Mouse (Mus musculus): Measurements from ENCODE around the gene Bend5. TPM values are rescaled to one million over a fixed set of nuclear protein-coding genes. Genes with fewer than 3 reads are reported as not detected.

Gene Bend5
- polyA plus RNA-seq, 1 experiment from 2014 or later: 46.6 TPM

DNA sequence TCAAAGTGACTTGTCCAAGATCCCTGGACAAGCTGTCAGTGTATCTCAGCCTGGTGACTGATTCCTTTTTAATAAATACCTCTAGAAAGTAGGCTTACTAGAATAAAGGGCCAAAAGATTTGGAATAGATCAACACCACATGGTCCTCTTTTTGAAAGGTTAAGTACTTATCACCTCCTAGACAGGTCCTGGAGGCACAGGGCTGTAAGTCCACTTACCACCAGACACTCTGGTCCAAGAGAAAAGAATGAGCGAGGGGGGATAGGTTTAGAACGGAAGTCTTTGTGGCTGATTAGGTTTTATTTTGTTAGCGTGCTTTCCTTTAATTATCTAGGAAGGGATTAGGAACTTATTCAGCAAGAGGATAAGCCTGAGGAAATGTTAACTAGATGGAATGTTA lies 1.7 kb downstream of the Bend5 start:
- Histone ChIP-seq H3K36me3 (peaks cover 8% of the 10 kb centered on the region), H3K4me2 (peak overlapping the region; percentile 69), H3K27me3 (no peaks in the 10 kb centered on the region), H3K9me3 (no peaks in the 10 kb centered on the region), H3K9ac (no peak overlapping the region), H3K4me1 (peaks cover 22% of the 10 kb centered on the region), H3K27ac (no peak overlapping the region), H3K4me3 (peak overlapping the region; percentile 77)
- no peak for ATAC-seq (ENCODE audit: insufficient number of reproducible peaks, low FRiP score, low TSS enrichment, low read depth)
- WGBS: 38% methylated on average over 3 of the region's 3 CpGs

DNA sequence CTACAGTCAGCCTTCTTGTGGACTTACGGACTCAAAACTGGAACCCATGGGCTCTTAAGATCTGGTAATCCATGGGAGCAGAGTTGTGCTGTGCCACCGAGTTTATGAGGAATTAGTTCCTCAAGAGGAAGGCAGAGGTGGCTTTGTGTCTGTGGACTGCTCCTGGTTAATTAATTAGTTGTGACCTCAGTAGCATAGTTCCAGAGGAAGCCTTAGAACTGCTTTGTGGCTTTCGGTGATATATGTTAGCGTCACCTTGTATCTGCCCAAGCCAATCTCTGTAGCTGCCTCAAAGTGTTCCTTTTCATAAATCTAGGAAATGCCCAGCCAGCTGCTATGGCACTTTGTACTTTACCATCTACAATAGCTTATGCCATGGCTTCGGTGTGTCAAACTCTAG lies 2.9 kb downstream of the Bend5 start:
- Histone ChIP-seq H3K4me1 (peaks cover 24% of the 10 kb centered on the region), H3K9me3 (no peaks in the 10 kb centered on the region), H3K27me3 (no peaks in the 10 kb centered on the region), H3K27ac (no peak overlapping the region), H3K4me3 (no peak overlapping the region), H3K36me3 (peaks cover 8% of the 10 kb centered on the region), H3K9ac (no peak overlapping the region), H3K4me2 (no peak overlapping the region)
- no peak for ATAC-seq (ENCODE audit: insufficient number of reproducible peaks, low FRiP score, low TSS enrichment, low read depth)
- 79% methylated on average over 5 of the region's 5 CpGs for WGBS

DNA sequence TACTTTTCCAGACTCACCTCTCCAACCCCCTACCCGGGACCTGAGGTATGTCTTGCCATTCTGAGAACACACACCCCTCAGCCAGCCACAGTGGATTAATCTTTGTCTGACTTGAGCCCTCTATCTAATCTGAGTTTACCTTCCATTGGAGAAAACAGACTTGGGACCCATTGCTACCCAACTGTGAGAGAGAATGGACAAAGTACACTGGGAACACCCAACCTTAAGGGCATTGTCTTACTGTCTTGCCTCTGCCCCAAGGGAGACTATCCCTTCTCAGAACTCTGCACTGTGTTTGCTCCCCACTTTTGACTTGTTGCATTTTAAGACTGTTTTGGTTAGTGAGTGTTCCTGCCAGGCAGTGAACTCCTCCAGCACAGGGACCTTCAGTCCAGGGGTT lies 4.7 kb downstream of the Bend5 start:
- H3K9me3 ChIP-seq: no peaks in the 10 kb centered on the region
- H3K27ac ChIP-seq: peak overlapping the region; percentile 73
- no peak overlapping the region for H3K9ac ChIP-seq
- 82% methylated on average over 1 of the region's 1 CpGs for WGBS
- H3K4me2 ChIP-seq: no peak overlapping the region
- H3K36me3 ChIP-seq: peaks cover 8% of the 10 kb centered on the region
- no peak for ATAC-seq (ENCODE audit: insufficient number of reproducible peaks, low FRiP score, low TSS enrichment, low read depth)
- peaks cover 21% of the 10 kb centered on the region for H3K4me1 ChIP-seq
- H3K4me3 ChIP-seq: no peak overlapping the region
- H3K27me3 ChIP-seq: no peaks in the 10 kb centered on the region

DNA sequence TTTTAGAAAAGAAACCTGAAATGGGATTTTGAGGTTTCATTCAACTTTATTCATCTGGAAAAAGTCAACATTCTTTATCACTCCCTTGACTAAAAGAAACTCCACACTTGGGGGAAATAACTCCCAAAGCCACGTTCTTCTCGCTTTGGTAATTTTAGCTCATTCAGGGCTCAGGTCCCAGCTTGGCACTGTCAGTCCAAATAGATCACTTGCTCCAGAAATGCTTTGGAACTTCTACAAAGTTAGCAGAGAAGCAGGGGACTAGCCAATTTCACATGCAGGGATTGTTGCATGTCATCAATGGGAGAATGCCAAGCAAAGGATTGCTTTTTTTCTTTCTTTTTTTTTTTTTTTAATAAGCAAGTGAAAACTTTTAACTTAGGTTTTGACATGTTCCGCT lies 5.2 kb downstream of the Bend5 start:
- no peak overlapping the region for H3K27ac ChIP-seq
- H3K9ac ChIP-seq: no peak overlapping the region
- 50% methylated on average over 3 of the region's 3 CpGs for WGBS
- H3K4me1 ChIP-seq: peaks cover 23% of the 10 kb centered on the region
- ATAC-seq (ENCODE audit: insufficient number of reproducible peaks, low FRiP score, low TSS enrichment, low read depth): no peak
- no peaks in the 10 kb centered on the region for H3K9me3 ChIP-seq
- no peak overlapping the region for H3K4me3 ChIP-seq
- H3K27me3 ChIP-seq: no peaks in the 10 kb centered on the region
- H3K36me3 ChIP-seq: peaks cover 9% of the 10 kb centered on the region
- H3K4me2 ChIP-seq: no peak overlapping the region

DNA sequence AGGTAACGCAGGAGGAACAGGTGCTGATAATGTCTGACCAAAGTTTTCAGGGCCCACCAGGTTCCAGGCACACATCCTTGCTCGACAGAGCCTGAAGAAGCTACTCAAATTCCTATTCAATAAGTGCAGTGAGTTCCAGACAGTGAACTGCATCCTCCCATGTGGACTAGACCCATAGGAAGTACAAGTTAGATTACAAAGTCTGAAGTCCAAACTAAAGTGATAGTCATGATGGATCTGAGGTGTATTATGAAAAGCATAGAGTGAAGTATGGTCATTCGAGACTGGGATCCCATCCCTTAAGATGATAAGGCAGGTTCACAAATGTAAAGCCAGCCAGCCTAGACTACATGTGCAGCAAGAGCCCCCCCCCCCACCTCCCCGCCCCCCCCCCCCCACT lies 6.1 kb downstream of the Bend5 start:
- Histone ChIP-seq H3K4me1 (peaks cover 23% of the 10 kb centered on the region), H3K27ac (no peak overlapping the region), H3K9me3 (no peaks in the 10 kb centered on the region), H3K4me3 (no peak overlapping the region), H3K4me2 (no peak overlapping the region), H3K36me3 (peaks cover 14% of the 10 kb centered on the region), H3K9ac (no peak overlapping the region), H3K27me3 (no peaks in the 10 kb centered on the region)
- WGBS: 86% methylated on average over 4 of the region's 4 CpGs
- no peak for ATAC-seq (ENCODE audit: insufficient number of reproducible peaks, low FRiP score, low TSS enrichment, low read depth)

DNA sequence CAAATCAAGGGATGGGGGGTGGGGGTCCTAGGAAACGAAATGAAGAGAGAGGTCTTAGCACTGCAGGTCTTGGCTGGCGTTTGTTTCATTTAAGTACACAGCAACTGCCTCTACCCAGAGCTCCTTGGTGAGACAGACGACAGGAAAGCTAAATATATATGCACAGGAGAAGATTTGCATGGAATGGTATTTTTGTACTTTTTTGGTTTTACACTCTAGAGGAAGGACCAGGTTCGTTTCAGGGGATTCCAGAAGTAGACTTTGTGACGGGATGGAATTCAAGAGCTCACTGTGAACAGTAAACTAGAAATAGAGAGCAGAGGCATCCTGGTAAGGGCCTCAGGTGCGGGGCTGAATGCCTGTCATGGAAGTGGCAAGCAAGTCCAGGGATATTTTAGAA lies 7.0 kb downstream of the Bend5 start:
- no peak overlapping the region for H3K27ac ChIP-seq
- no peak for ATAC-seq (ENCODE audit: insufficient number of reproducible peaks, low FRiP score, low TSS enrichment, low read depth)
- peaks cover 18% of the 10 kb centered on the region for H3K4me1 ChIP-seq
- H3K4me2 ChIP-seq: no peak overlapping the region
- 82% methylated on average over 6 of the region's 6 CpGs for WGBS
- H3K9ac ChIP-seq: no peak overlapping the region
- H3K36me3 ChIP-seq: peaks cover 14% of the 10 kb centered on the region
- H3K4me3 ChIP-seq: no peak overlapping the region
- no peaks in the 10 kb centered on the region for H3K27me3 ChIP-seq
- H3K9me3 ChIP-seq: no peaks in the 10 kb centered on the region

DNA sequence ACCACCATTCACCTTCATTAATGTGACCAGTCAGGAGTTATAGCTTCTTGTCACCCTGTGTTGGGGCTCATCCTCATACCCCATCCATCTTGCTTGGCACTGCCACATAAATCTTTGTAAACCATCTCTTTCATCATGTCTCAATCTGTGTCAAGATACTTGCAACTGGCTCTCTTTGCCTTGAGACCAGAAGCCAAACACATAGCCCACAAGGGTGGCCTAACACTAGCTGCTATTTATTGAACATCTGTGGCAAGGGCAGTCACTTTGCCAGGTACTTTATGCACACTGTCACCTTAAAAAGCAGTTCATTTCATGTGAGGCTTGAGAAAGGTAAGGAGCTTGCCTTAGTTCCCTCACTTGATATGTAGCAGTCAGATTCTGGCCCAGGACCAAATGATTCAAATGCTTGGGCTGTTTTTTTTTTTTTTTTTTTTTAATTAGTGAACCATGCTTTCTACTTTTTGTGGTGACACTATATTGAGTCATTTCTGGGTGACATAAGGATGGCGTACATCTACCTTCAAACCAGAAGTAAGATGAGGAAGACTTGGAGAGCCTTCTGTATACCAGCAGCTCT lies 9.7 kb downstream of the Bend5 start:
- ATAC-seq (ENCODE audit: insufficient number of reproducible peaks, low FRiP score, low TSS enrichment, low read depth): no peak
- no peak overlapping the region for H3K27ac ChIP-seq
- H3K9me3 ChIP-seq: no peaks in the 10 kb centered on the region
- H3K4me1 ChIP-seq: peaks cover 14% of the 10 kb centered on the region
- 93% methylated on average over 1 of the region's 1 CpGs for WGBS
- H3K27me3 ChIP-seq: no peaks in the 10 kb centered on the region
- H3K4me3 ChIP-seq: no peak overlapping the region
- peaks cover 6% of the 10 kb centered on the region; the same call in 1 of the 2 replicates for H3K36me3 ChIP-seq
- H3K9ac ChIP-seq: no peak overlapping the region
- no peak overlapping the region for H3K4me2 ChIP-seq

DNA sequence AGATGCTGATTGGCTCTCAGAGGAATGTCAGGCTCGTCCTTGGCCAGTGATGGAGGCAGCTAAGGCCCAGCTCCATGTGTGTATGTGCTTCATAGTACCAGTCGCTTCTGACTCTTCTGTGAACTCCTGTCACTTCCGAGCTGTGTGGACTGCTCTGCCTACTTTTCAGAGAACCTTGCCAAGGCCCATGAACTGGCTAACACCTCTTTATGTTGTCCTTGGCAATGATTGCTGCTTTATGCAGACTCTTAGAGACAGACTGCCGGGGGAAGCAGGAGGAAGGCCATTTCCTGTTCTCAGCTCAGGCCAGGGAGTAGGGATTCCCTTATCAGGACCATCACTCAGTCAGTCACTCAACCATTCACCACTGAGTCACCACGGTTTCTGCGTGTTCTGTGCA lies 10.4 kb downstream of the Bend5 start:
- WGBS: 60% methylated on average over 6 of the region's 6 CpGs
- ATAC-seq (ENCODE audit: insufficient number of reproducible peaks, low FRiP score, low TSS enrichment, low read depth): no peak
- no peaks in the 10 kb centered on the region for H3K9me3 ChIP-seq

DNA sequence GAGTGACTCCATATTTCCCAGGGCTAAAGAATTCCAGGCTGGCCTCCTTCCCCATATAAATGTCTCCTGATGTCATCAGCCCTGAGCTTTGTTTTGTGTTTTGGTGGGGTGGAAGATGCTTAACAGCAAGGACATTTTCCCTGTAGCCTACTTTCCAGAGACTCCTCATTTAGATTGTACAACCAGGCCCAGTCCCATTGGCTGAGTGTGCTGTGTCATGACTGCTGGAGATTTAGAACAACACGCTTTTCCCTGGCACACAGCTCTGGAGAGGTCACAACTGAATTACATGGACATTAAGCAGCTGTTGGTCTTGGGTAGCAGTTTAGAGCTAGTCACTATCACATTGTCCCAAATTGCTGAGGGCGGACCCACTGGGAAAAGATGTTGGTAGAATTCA lies 16.4 kb downstream of the Bend5 start:
- 88% methylated on average over 2 of the region's 2 CpGs for WGBS
- no peak overlapping the region for H3K9ac ChIP-seq
- H3K36me3 ChIP-seq: peaks cover 27% of the 10 kb centered on the region
- no peak overlapping the region for H3K4me3 ChIP-seq
- no peaks in the 10 kb centered on the region for H3K27me3 ChIP-seq
- H3K27ac ChIP-seq: no peak overlapping the region
- ATAC-seq (ENCODE audit: insufficient number of reproducible peaks, low FRiP score, low TSS enrichment, low read depth): no peak
- no peaks in the 10 kb centered on the region for H3K4me1 ChIP-seq
- H3K9me3 ChIP-seq: no peaks in the 10 kb centered on the region
- H3K4me2 ChIP-seq: no peak overlapping the region

More for the DNA sequence above, 10.4 kb downstream of the Bend5 start:
- H3K4me3 ChIP-seq: no peak overlapping the region
- no peak overlapping the region for H3K27ac ChIP-seq
- peaks cover 6% of the 10 kb centered on the region; the same call in 1 of the 2 replicates for H3K36me3 ChIP-seq
- peaks cover 14% of the 10 kb centered on the region for H3K4me1 ChIP-seq
- no peaks in the 10 kb centered on the region for H3K27me3 ChIP-seq
- H3K4me2 ChIP-seq: no peak overlapping the region
- no peak overlapping the region for H3K9ac ChIP-seq

DNA sequence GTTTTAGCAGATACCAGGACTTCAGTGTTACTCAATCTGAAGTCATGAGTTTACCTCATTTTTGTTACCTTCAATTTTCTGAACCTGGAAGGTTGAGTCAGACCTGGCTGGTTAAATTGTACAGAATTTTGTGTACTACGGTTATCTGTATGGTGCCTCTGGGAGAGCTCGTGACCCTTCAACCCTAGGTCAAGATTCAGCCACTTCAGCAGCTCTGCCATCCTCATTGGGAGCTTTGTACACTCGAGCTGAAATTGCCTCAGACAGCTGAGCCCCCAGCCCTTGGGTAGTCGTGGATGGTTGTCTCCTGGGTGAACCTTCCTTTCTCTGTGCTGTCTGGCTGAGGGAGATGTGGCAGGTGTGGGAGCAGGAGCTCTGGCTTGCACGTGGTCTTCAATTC lies 17.2 kb downstream of the Bend5 start:
- no peak overlapping the region for H3K27ac ChIP-seq
- ATAC-seq (ENCODE audit: insufficient number of reproducible peaks, low FRiP score, low TSS enrichment, low read depth): no peak

DNA sequence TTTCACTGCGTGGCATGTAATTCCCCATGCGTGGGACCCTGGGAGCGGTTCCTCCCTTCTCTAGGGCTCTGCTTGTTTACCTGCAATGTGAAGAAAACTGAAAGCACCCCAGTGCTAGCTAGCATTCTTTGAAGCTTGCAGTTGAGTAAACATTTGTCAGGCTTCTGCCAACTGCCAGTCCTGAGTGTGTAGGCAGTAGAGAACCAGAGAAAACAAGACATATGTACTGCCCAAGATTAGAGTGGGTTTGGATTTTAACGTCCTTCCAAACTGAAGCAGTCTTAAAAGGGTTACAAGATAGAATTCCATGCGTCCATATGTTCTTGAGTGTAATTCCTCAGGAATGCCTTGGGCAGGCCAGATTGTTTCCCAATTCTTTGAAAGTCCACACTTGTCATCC lies 17.6 kb downstream of the Bend5 start:
- H3K9me3 ChIP-seq: no peaks in the 10 kb centered on the region
- H3K27me3 ChIP-seq: no peaks in the 10 kb centered on the region
- H3K4me2 ChIP-seq: no peak overlapping the region
- H3K9ac ChIP-seq: no peak overlapping the region
- H3K27ac ChIP-seq: no peak overlapping the region
- peaks cover 37% of the 10 kb centered on the region for H3K36me3 ChIP-seq
- no peak overlapping the region for H3K4me3 ChIP-seq
- no peak for ATAC-seq (ENCODE audit: insufficient number of reproducible peaks, low FRiP score, low TSS enrichment, low read depth)
- WGBS: 66% methylated on average over 5 of the region's 5 CpGs
- no peaks in the 10 kb centered on the region for H3K4me1 ChIP-seq

More for the DNA sequence above, 17.2 kb downstream of the Bend5 start:
- H3K36me3 ChIP-seq: peaks cover 35% of the 10 kb centered on the region
- no peak overlapping the region for H3K4me2 ChIP-seq
- no peak overlapping the region for H3K4me3 ChIP-seq
- no peaks in the 10 kb centered on the region for H3K9me3 ChIP-seq
- WGBS: 71% methylated on average over 5 of the region's 5 CpGs
- no peak overlapping the region for H3K9ac ChIP-seq
- no peaks in the 10 kb centered on the region for H3K27me3 ChIP-seq
- no peaks in the 10 kb centered on the region for H3K4me1 ChIP-seq

DNA sequence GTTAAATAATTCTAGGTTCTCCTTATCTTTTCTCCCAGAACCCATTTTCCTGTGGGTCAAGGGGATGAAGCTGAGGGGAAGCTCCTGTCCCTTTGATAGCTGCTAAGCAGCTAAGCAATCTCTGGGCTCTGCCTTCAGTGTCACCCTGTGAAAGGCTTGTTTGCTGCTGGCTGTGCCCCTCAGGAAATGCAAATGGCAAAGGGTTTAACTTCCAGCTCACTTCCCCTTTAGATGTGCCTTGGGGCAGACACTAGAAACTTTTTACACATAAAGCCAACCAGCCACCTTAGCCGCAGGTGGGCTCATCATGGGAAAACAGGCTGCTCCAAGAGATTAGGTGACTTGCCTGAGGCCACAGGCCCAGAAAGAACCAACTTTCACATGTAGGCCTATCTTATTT lies 26.9 kb downstream of the Bend5 start:
- Histone ChIP-seq H3K27ac (no peak overlapping the region), H3K9me3 (no peaks in the 10 kb centered on the region), H3K36me3 (peaks cover 18% of the 10 kb centered on the region), H3K4me3 (no peak overlapping the region), H3K4me1 (peaks cover 14% of the 10 kb centered on the region; the same call in 1 of the 2 replicates), H3K27me3 (no peaks in the 10 kb centered on the region), H3K9ac (no peak overlapping the region), H3K4me2 (no peak overlapping the region)
- ATAC-seq (ENCODE audit: insufficient number of reproducible peaks, low FRiP score, low TSS enrichment, low read depth): no peak
- WGBS: 64% methylated on average over 1 of the region's 1 CpGs
